Mouse (Mus musculus): ENCODE results near the gene Usp4. TPM values are rescaled to one million over a fixed set of nuclear protein-coding genes. Genes with fewer than 3 reads are reported as not detected.

Gene Usp4
- total and polyA plus RNA-seq, 3 experiments, result 52.1 to 93.5 (median 72.8) TPM

- Histone ChIP-seq H3K27me3 (replicated peaks) (no peaks in the 10 kb centered on the region), H3K9me3 (replicated peaks; ENCODE audit: low read length) (no peaks in the 10 kb centered on the region), H3K4me2 (ENCODE audit: insufficient read depth, low read depth, poor library complexity, severe bottlenecking) (peak overlapping the region; percentile 97), H3K4me3 (replicated peaks in 1 of 3; ENCODE audit: low read depth in 2 of 3, low read length in 2 of 3, poor library complexity in 1 of 3) (peak overlapping the region; percentile 57 to 76 (median 71)), H3K36me3 (replicated peaks in 1 of 2; ENCODE audit: control insufficient read depth in 1 of 2, insufficient read depth in 1 of 2, low read length in 1 of 2) (peaks cover 7 to 32% of the 10 kb centered on the region in 2 experiments), H3K9ac (ENCODE audit: insufficient read depth, low read depth) (peak overlapping the region; percentile 78), H3K79me2 (replicated peaks; ENCODE audit: control insufficient read depth, extremely low read depth, insufficient read depth, poor library complexity, severe bottlenecking) (peaks cover 58% of the 10 kb centered on the region), H3K27ac (ENCODE audit: insufficient read depth, low read depth) (no peak overlapping the region), H3K4me1 (ENCODE audit: control insufficient read depth in 1 of 2, insufficient read depth in 2 of 2) (peaks cover 5 to 59% of the 10 kb centered on the region in 2 experiments; a peak in 3 of 4 replicates)
- in situ Hi-C loops (cut with MboI; ENCODE audit: low pct_ligation_motif_present, low pct_unique_long_range_greater_than_20kb, low sequenced_read_pairs) (no loop called here), dilution Hi-C loops (cut with MboI; ENCODE audit: extremely low pct_ligation_motif_present, extremely low pct_unique_long_range_greater_than_20kb, low sequenced_read_pairs) (no loop called here)
- no peak for TF ChIP-seq CHD2 (IDR thresholded peaks at IDR 0.05; ENCODE audit: low read length)
- no peak for TF ChIP-seq ETS1 (conservative IDR thresholded peaks at IDR 0.05; ENCODE audit: low read depth, low read length)
- no peak for TF ChIP-seq MYC (IDR thresholded peaks at IDR 0.05; ENCODE audit: low read depth, low read length)
- no peak for TF ChIP-seq SMC3 (IDR thresholded peaks at IDR 0.05; ENCODE audit: low read depth, low read length)
- TF ChIP-seq MEF2A (IDR thresholded peaks at IDR 0.05; ENCODE audit: borderline replicate concordance, low read depth, low read length), result no peak
- TF ChIP-seq ZMIZ1 (IDR thresholded peaks at IDR 0.05; ENCODE audit: low read depth, low read length), result no peak
- TF ChIP-seq RCOR1 (conservative IDR thresholded peaks at IDR 0.05; ENCODE audit: low read depth, low read length), result no peak
- TF ChIP-seq USF2 (conservative IDR thresholded peaks at IDR 0.05; ENCODE audit: low read depth, low read length), result no peak
- TF ChIP-seq RAD21 (IDR thresholded peaks at IDR 0.05; ENCODE audit: low read depth, low read length), result no peak
- TF ChIP-seq POLR2A (IDR thresholded peaks at IDR 0.05; ENCODE audit: low read depth, low read length), result no peak
- TF ChIP-seq GABPA (IDR thresholded peaks at IDR 0.05; ENCODE audit: insufficient replicate concordance, low read depth, low read length), result no peak
- no peak for TF ChIP-seq E2F4 (IDR thresholded peaks at IDR 0.05; ENCODE audit: insufficient replicate concordance, low read depth, low read length)
- TF ChIP-seq ZC3H11A (IDR thresholded peaks at IDR 0.05; ENCODE audit: low read depth, low read length), result no peak
- TF ChIP-seq JUN (IDR thresholded peaks at IDR 0.05; ENCODE audit: insufficient read depth, low read depth, low read length), result no peak
- DNase-seq (ENCODE audit: extremely low read depth), result no peak
Measured at GRCm38 (mm10) chr9:108308141-108308540, 39.5 kb upstream of the Usp4 start.

GRCm38 (mm10) chr9:108317572-108317971 lies 30.1 kb upstream of the Usp4 start:
- Histone ChIP-seq H3K9me3 (replicated peaks; ENCODE audit: low read length) (no peaks in the 10 kb centered on the region), H3K27me3 (replicated peaks) (no peaks in the 10 kb centered on the region), H3K4me2 (ENCODE audit: insufficient read depth, low read depth, poor library complexity, severe bottlenecking) (no peak overlapping the region), H3K4me3 (replicated peaks in 1 of 3; ENCODE audit: low read depth in 2 of 3, low read length in 2 of 3, poor library complexity in 1 of 3) (no peak overlapping the region), H3K36me3 (replicated peaks in 1 of 2; ENCODE audit: control insufficient read depth in 1 of 2, insufficient read depth in 1 of 2, low read length in 1 of 2) (peaks cover 34 to 65% of the 10 kb centered on the region in 2 experiments), H3K79me2 (replicated peaks; ENCODE audit: control insufficient read depth, extremely low read depth, insufficient read depth, poor library complexity, severe bottlenecking) (peaks cover 89% of the 10 kb centered on the region), H3K9ac (ENCODE audit: insufficient read depth, low read depth) (no peak overlapping the region), H3K4me1 (ENCODE audit: control insufficient read depth in 1 of 2, insufficient read depth in 2 of 2) (0 out of 4 replicates have a peak, but pooled peaks cover 0 to 3% of the 10 kb centered on the region in 2 experiments), H3K27ac (ENCODE audit: insufficient read depth, low read depth) (no peak overlapping the region)
- TF ChIP-seq PAX5 (IDR thresholded peaks at IDR 0.05; ENCODE audit: low read length) (no peak), CHD1 (IDR thresholded peaks at IDR 0.05; ENCODE audit: low read depth, low read length) (no peak), CTCF (conservative IDR thresholded peaks at IDR 0.05 in 1 of 2, IDR thresholded peaks at IDR 0.05 in 1 of 2; ENCODE audit: low read depth in 2 of 2, low read length in 2 of 2) (peak in 1 of 2 experiments; percentile 49; a peak in 2 of 4 replicates), JUND (conservative IDR thresholded peaks at IDR 0.05; ENCODE audit: low read depth, low read length) (no peak), RAD21 (IDR thresholded peaks at IDR 0.05; ENCODE audit: low read depth, low read length) (peak; percentile 27)
- dilution Hi-C loops (cut with MboI; ENCODE audit: extremely low pct_ligation_motif_present, extremely low pct_unique_long_range_greater_than_20kb, low sequenced_read_pairs), result no loop called here
- in situ Hi-C loops (cut with MboI; ENCODE audit: low pct_ligation_motif_present, low pct_unique_long_range_greater_than_20kb, low sequenced_read_pairs), result no loop called here
- DNase-seq (ENCODE audit: extremely low read depth), result no peak

Measured in CH12.LX (cell line).